Mouse (Mus musculus) stomach, embryonic 14.5 days (tissue): ENCODE measurements around the gene Igsf21. TPM values are rescaled to one million over a fixed set of nuclear protein-coding genes. Genes with fewer than 3 reads are reported as not detected.

Experiments used
- ATAC-seq: fragments of 200-750 bp; cut with Nextera tagmentation; 2 replicates; pipeline ENCODE4 v1.8.0; 2017; ENCODE audit warnings: low read depth, moderate TSS enrichment; ENCODE audit not compliant: insufficient number of reproducible peaks, insufficient read depth, low FRiP score
- H3K27ac ChIP-seq: fragments of 300-500 bp; sonication (generic); 2 replicates; pipeline ENCODE4 v1.5.1; 2014; ENCODE audit warnings: mild to moderate bottlenecking, low read length, moderate library complexity, mixed read lengths
- H3K27me3 ChIP-seq: fragments of 300-500 bp; sonication (generic); 2 replicates; pipeline ENCODE4 v1.6.1; 2014; ENCODE audit warnings: low read length, control low read depth, mixed read lengths; ENCODE audit not compliant: control insufficient read depth, insufficient read depth
- H3K36me3 ChIP-seq: fragments of 300-500 bp; sonication (generic); 2 replicates; pipeline ENCODE4 v1.6.1; 2014; ENCODE audit warnings: mild to moderate bottlenecking, control low read depth, low read length, moderate library complexity, mixed read lengths; ENCODE audit not compliant: control insufficient read depth, insufficient read depth
- H3K4me1 ChIP-seq: fragments of 300-500 bp; sonication (generic); 2 replicates; pipeline ENCODE4 v1.6.1; 2014; ENCODE audit warnings: low read length, control low read depth, mixed read lengths; ENCODE audit not compliant: control insufficient read depth, insufficient read depth
- H3K4me2 ChIP-seq: fragments of 300-500 bp; sonication (generic); replicated peaks from 2 replicates; pipeline ENCODE4 v1.6.1; 2014; ENCODE audit warnings: low read depth, low read length, control low read depth
- H3K4me3 ChIP-seq: fragments of 300-500 bp; sonication (generic); 2 replicates; pipeline ENCODE4 v1.5.1; 2014; ENCODE audit warnings: low read depth, low read length, control low read depth
- H3K9ac ChIP-seq: fragments of 300-500 bp; sonication (generic); replicated peaks from 2 replicates; pipeline ENCODE4 v1.6.1; 2014; ENCODE audit warnings: low read depth, mild to moderate bottlenecking, control low read depth, low read length, moderate library complexity, mixed read lengths
- H3K9me3 ChIP-seq: fragments of 300-500 bp; sonication (generic); 2 replicates; pipeline ENCODE4 v1.6.1; 2016; ENCODE audit warnings: low read depth, low read length, control low read depth; ENCODE audit not compliant: control insufficient read depth
- WGBS: fragments of 180-500 bp; shearing (Covaris S2); extraction: QIAGEN DNeasy Blood & Tissue Kit; methylation state at CpG from one replicate; pipeline ENCODE4 v1.1.7; 2014; 5-methylcytosine and 5-hydroxymethylcytosine counted together
- polyA plus RNA-seq: library from polyadenylated mRNA; unstranded; fragments of >200 nt; fragmentation: Nextera tagmentation; extraction: Ambion mirVana; gene quantifications from 2 replicates; pipeline ENCODE4 v1.2.1, GENCODE M21; 2014

The Igsf21 gene
- polyA plus RNA-seq, 1 experiment from 2014 or later: 1.2 TPM

- no peaks in the 10 kb centered on the region for H3K9me3 ChIP-seq
- no peaks in the 10 kb centered on the region for H3K36me3 ChIP-seq
- H3K27me3 ChIP-seq: peaks cover 57% of the 10 kb centered on the region
- no peak for ATAC-seq
- no peak overlapping the region for H3K27ac ChIP-seq
- 0 out of 2 replicates have a peak overlapping the region, but pooled peaks have one; percentile 2 for H3K4me2 ChIP-seq
- WGBS: 4% methylated on average over 38 of the region's 40 CpGs
- no peak overlapping the region for H3K4me3 ChIP-seq
- no peak overlapping the region for H3K9ac ChIP-seq
- H3K4me1 ChIP-seq: 0 out of 2 replicates have a peak, but pooled peaks cover 6% of the 10 kb centered on the region
These were observed 2.3 kb downstream of the Igsf21 start for GRCm38 (mm10) chr4:140244161-140244813.

GRCm38 (mm10) chr4:140243231-140243630 is 3.4 kb downstream of the Igsf21 start:
- H3K27me3 ChIP-seq: peaks cover 53% of the 10 kb centered on the region
- H3K9ac ChIP-seq: no peak overlapping the region
- no peaks in the 10 kb centered on the region for H3K36me3 ChIP-seq
- WGBS: 20% methylated on average over 16 of the region's 16 CpGs
- H3K4me1 ChIP-seq: 0 out of 2 replicates have a peak, but pooled peaks cover 6% of the 10 kb centered on the region
- H3K4me2 ChIP-seq: no peak overlapping the region
- H3K4me3 ChIP-seq: no peak overlapping the region
- ATAC-seq: no peak
- no peak overlapping the region for H3K27ac ChIP-seq
- H3K9me3 ChIP-seq: no peaks in the 10 kb centered on the region

GRCm38 (mm10) chr4:140242291-140242690 is 4.3 kb downstream of the Igsf21 start:
- WGBS: 74% methylated on average over 1 of the region's 1 CpGs
- no peaks in the 10 kb centered on the region for H3K36me3 ChIP-seq
- H3K27me3 ChIP-seq: peaks cover 46% of the 10 kb centered on the region
- ATAC-seq: no peak
- no peak overlapping the region for H3K4me3 ChIP-seq
- no peaks in the 10 kb centered on the region for H3K9me3 ChIP-seq
- no peak overlapping the region for H3K4me2 ChIP-seq
- H3K9ac ChIP-seq: no peak overlapping the region
- H3K4me1 ChIP-seq: 0 out of 2 replicates have a peak, but pooled peaks cover 6% of the 10 kb centered on the region
- H3K27ac ChIP-seq: no peak overlapping the region

GRCm38 (mm10) chr4:140237305-140237741 is 9.3 kb downstream of the Igsf21 start:
- Histone ChIP-seq H3K4me2 (no peak overlapping the region), H3K27me3 (peaks cover 2% of the 10 kb centered on the region; the same call in 1 of the 2 replicates), H3K9me3 (no peaks in the 10 kb centered on the region), H3K9ac (no peak overlapping the region), H3K36me3 (no peaks in the 10 kb centered on the region), H3K27ac (no peak overlapping the region), H3K4me3 (no peak overlapping the region), H3K4me1 (no peaks in the 10 kb centered on the region)
- 30% methylated on average over 10 of the region's 10 CpGs for WGBS
- ATAC-seq: no peak

GRCm38 (mm10) chr4:140235361-140236153 is 11.0 kb downstream of the Igsf21 start:
- Histone ChIP-seq H3K27ac (no peak overlapping the region), H3K4me2 (no peak overlapping the region), H3K4me3 (no peak overlapping the region), H3K9me3 (no peaks in the 10 kb centered on the region), H3K4me1 (no peaks in the 10 kb centered on the region), H3K27me3 (no peaks in the 10 kb centered on the region), H3K9ac (no peak overlapping the region), H3K36me3 (no peaks in the 10 kb centered on the region)
- ATAC-seq: no peak
- WGBS: 60% methylated on average over 9 of the region's 9 CpGs

- no peak for ATAC-seq
- H3K9ac ChIP-seq: no peak overlapping the region
These were observed 12.0 kb downstream of the Igsf21 start for GRCm38 (mm10) chr4:140234412-140235205.

GRCm38 (mm10) chr4:140227837-140228236 is 18.7 kb downstream of the Igsf21 start:
- Histone ChIP-seq H3K36me3 (no peaks in the 10 kb centered on the region), H3K4me3 (no peak overlapping the region), H3K27ac (no peak overlapping the region), H3K9ac (no peak overlapping the region), H3K4me2 (no peak overlapping the region), H3K27me3 (no peaks in the 10 kb centered on the region), H3K4me1 (no peaks in the 10 kb centered on the region), H3K9me3 (no peaks in the 10 kb centered on the region)
- ATAC-seq: no peak
- 43% methylated on average over 7 of the region's 7 CpGs for WGBS

More at GRCm38 (mm10) chr4:140234412-140235205, 12.0 kb downstream of the Igsf21 start:
- Histone ChIP-seq H3K4me1 (no peaks in the 10 kb centered on the region), H3K4me3 (no peak overlapping the region), H3K36me3 (no peaks in the 10 kb centered on the region), H3K27me3 (no peaks in the 10 kb centered on the region), H3K9me3 (no peaks in the 10 kb centered on the region), H3K27ac (no peak overlapping the region), H3K4me2 (no peak overlapping the region)
- WGBS: 67% methylated on average over 18 of the region's 18 CpGs

- Histone ChIP-seq H3K4me3 (no peak overlapping the region), H3K4me1 (no peaks in the 10 kb centered on the region), H3K4me2 (no peak overlapping the region), H3K27me3 (no peaks in the 10 kb centered on the region), H3K9me3 (no peaks in the 10 kb centered on the region), H3K9ac (no peak overlapping the region), H3K27ac (no peak overlapping the region), H3K36me3 (no peaks in the 10 kb centered on the region)
- no peak for ATAC-seq
- WGBS: 76% methylated on average over 9 of the region's 9 CpGs
These were observed 21.4 kb downstream of the Igsf21 start for GRCm38 (mm10) chr4:140225204-140225603.
